Mouse (Mus musculus) A20 (cell line): ENCODE results near the gene 2310061I04Rik.
"Not testable (repeated sequence)": the region's sequence is repeated elsewhere in the genome, so short reads cannot be mapped to it uniquely, and the experiment has no call there.

Experiments used
- DNase-seq: peaks from one replicate; pipeline ENCODE4 v3.0.0-alpha.2; 2011; ENCODE audit warnings: low read depth, low spot score

Gene 2310061I04Rik

GRCm38 (mm10) chr17:35896781-35897643, at the start of gene 2310061I04Rik:
Gene 2310061I04Rik (minus strand): TSS chr17:35897431.
- peak; percentile 97 for DNase-seq

GRCm38 (mm10) chr17:35939941-35940340, 42.7 kb upstream of the 2310061I04Rik start:
- no peak for DNase-seq

GRCm38 (mm10) chr17:35939108-35939507, 41.9 kb upstream of the 2310061I04Rik start:
- no peak for DNase-seq

GRCm38 (mm10) chr17:35937700-35938348, 40.6 kb upstream of the 2310061I04Rik start:
- DNase-seq = peak; percentile 79

- DNase-seq = not testable (repeated sequence)
These were observed 38.5 kb upstream of the 2310061I04Rik start for GRCm38 (mm10) chr17:35935763-35936162.

- DNase-seq = no peak
These were observed 35.4 kb upstream of the 2310061I04Rik start for GRCm38 (mm10) chr17:35932608-35933007.

GRCm38 (mm10) chr17:35930627-35931026, 33.4 kb upstream of the 2310061I04Rik start:
- DNase-seq = no peak

- no peak for DNase-seq
These were observed 32.3 kb upstream of the 2310061I04Rik start for GRCm38 (mm10) chr17:35929534-35929933.

GRCm38 (mm10) chr17:35927471-35927870, 30.2 kb upstream of the 2310061I04Rik start:
- DNase-seq = no peak

- DNase-seq = no peak
These were observed 26.1 kb upstream of the 2310061I04Rik start for GRCm38 (mm10) chr17:35923281-35923680.

GRCm38 (mm10) chr17:35922566-35922965, 25.3 kb upstream of the 2310061I04Rik start:
- no peak for DNase-seq

- DNase-seq = no peak
These were observed 24.5 kb upstream of the 2310061I04Rik start for GRCm38 (mm10) chr17:35921710-35922109.

GRCm38 (mm10) chr17:35920862-35921562, 23.8 kb upstream of the 2310061I04Rik start:
- peak; percentile 53 for DNase-seq

- DNase-seq = no peak
These were observed 23.2 kb upstream of the 2310061I04Rik start for GRCm38 (mm10) chr17:35920384-35920783.

GRCm38 (mm10) chr17:35919864-35920301, 22.7 kb upstream of the 2310061I04Rik start:
- DNase-seq = no peak

- peak; percentile 96 for DNase-seq
These were observed 22.0 kb upstream of the 2310061I04Rik start for GRCm38 (mm10) chr17:35919060-35919715.

GRCm38 (mm10) chr17:35918276-35919059, 21.2 kb upstream of the 2310061I04Rik start:
- DNase-seq = peak; percentile 70

GRCm38 (mm10) chr17:35917463-35918251, 20.4 kb upstream of the 2310061I04Rik start:
- DNase-seq = peak; percentile 74

- no peak for DNase-seq
These were observed 19.9 kb upstream of the 2310061I04Rik start for GRCm38 (mm10) chr17:35917143-35917462.
